Mouse (Mus musculus) hindbrain, embryonic 16.5 days (tissue): ENCODE data around the gene Plekha7. TPM values are rescaled to one million over a fixed set of nuclear protein-coding genes. Genes with fewer than 3 reads are reported as not detected.

Experiments
- ATAC-seq: fragments of 200-750 bp; cut with Nextera tagmentation; 2 replicates; pipeline ENCODE4 v1.8.0; 2017; ENCODE audit warnings: moderate TSS enrichment, moderate library complexity
- H3K27ac ChIP-seq: fragments of 300-500 bp; sonication (generic); 2 replicates; pipeline ENCODE4 v1.5.1; 2014; ENCODE audit warnings: low read depth, mild to moderate bottlenecking, control low read depth, low read length, moderate library complexity
- H3K27me3 ChIP-seq: fragments of 300-500 bp; sonication (generic); replicated peaks from 2 replicates; pipeline ENCODE4 v1.6.1; 2014; ENCODE audit warnings: low read length; ENCODE audit not compliant: control insufficient read depth, insufficient read depth
- H3K36me3 ChIP-seq: fragments of 300-500 bp; sonication (generic); 2 replicates; pipeline ENCODE4 v1.6.1; 2014; ENCODE audit warnings: mild to moderate bottlenecking, low read length, moderate library complexity, mixed read lengths; ENCODE audit not compliant: control insufficient read depth, insufficient read depth
- H3K4me1 ChIP-seq: fragments of 300-500 bp; sonication (generic); 2 replicates; pipeline ENCODE4 v1.6.1; 2014; ENCODE audit warnings: low read depth, low read length; ENCODE audit not compliant: control insufficient read depth, insufficient read depth
- H3K4me2 ChIP-seq: fragments of 300-500 bp; sonication (generic); 2 replicates; pipeline ENCODE4 v1.6.1; 2014; ENCODE audit warnings: mild to moderate bottlenecking, low read length, control low read depth, moderate library complexity
- H3K4me3 ChIP-seq: fragments of 300-500 bp; sonication (generic); 2 replicates; pipeline ENCODE4 v1.5.1; 2014; ENCODE audit warnings: mild to moderate bottlenecking, low read length, control low read depth, moderate library complexity
- H3K9ac ChIP-seq: fragments of 300-500 bp; sonication (generic); 2 replicates; pipeline ENCODE4 v1.6.1; 2014; ENCODE audit warnings: low read depth, mild to moderate bottlenecking, control low read depth, low read length, moderate library complexity
- H3K9me3 ChIP-seq: fragments of 300-500 bp; sonication (generic); 2 replicates; pipeline ENCODE4 v1.6.1; 2014; ENCODE audit warnings: mild to moderate bottlenecking, low read length, moderate library complexity; ENCODE audit not compliant: control insufficient read depth
- WGBS: fragments of 180-500 bp; shearing (Covaris S2); extraction: QIAGEN DNeasy Blood & Tissue Kit; methylation state at CpG from one replicate; pipeline ENCODE4 v1.1.7; 2014; 5-methylcytosine and 5-hydroxymethylcytosine counted together
- polyA plus RNA-seq: library from polyadenylated mRNA; unstranded; fragments of >200 nt; fragmentation: Nextera tagmentation; extraction: Ambion mirVana; gene quantifications from 2 replicates; pipeline ENCODE4 v1.2.1, GENCODE M21; 2015

Plekha7 gene
- polyA plus RNA-seq, 1 experiment from 2014 or later = 8.5 TPM

- H3K36me3 ChIP-seq = no peaks in the 10 kb centered on the region
- no peak overlapping the region for H3K4me2 ChIP-seq
- peak; percentile 88 for ATAC-seq
- H3K4me3 ChIP-seq = no peak overlapping the region
- H3K27me3 ChIP-seq = no peaks in the 10 kb centered on the region
- WGBS = 20% methylated on average over 11 of the region's 11 CpGs
- H3K27ac ChIP-seq = no peak overlapping the region; the same call in 1 of the 2 replicates
- H3K9me3 ChIP-seq = no peaks in the 10 kb centered on the region
- H3K4me1 ChIP-seq = no peaks in the 10 kb centered on the region
- H3K9ac ChIP-seq = no peak overlapping the region
Observed at GRCm38 (mm10) chr7:116282755-116283154, 25.4 kb downstream of the Plekha7 start.

- H3K36me3 ChIP-seq = no peaks in the 10 kb centered on the region
- H3K4me3 ChIP-seq = no peak overlapping the region
- H3K4me1 ChIP-seq = no peaks in the 10 kb centered on the region
- no peak for ATAC-seq
- no peaks in the 10 kb centered on the region for H3K27me3 ChIP-seq
- no peak overlapping the region for H3K9ac ChIP-seq
- H3K27ac ChIP-seq = no peak overlapping the region
- no peaks in the 10 kb centered on the region for H3K9me3 ChIP-seq
- 36% methylated on average over 5 of the region's 5 CpGs for WGBS
- H3K4me2 ChIP-seq = no peak overlapping the region
Observed at GRCm38 (mm10) chr7:116280126-116280525, 28.1 kb downstream of the Plekha7 start.

- H3K9me3 ChIP-seq = no peaks in the 10 kb centered on the region
- H3K27me3 ChIP-seq = no peaks in the 10 kb centered on the region
- H3K4me1 ChIP-seq = no peaks in the 10 kb centered on the region
- H3K9ac ChIP-seq = no peak overlapping the region
- no peak for ATAC-seq
- H3K4me2 ChIP-seq = no peak overlapping the region
- H3K27ac ChIP-seq = no peak overlapping the region
- no peak overlapping the region for H3K4me3 ChIP-seq
- WGBS = 33% methylated on average over 9 of the region's 9 CpGs
- H3K36me3 ChIP-seq = no peaks in the 10 kb centered on the region
Observed at GRCm38 (mm10) chr7:116278280-116278679, 29.9 kb downstream of the Plekha7 start.

DNA sequence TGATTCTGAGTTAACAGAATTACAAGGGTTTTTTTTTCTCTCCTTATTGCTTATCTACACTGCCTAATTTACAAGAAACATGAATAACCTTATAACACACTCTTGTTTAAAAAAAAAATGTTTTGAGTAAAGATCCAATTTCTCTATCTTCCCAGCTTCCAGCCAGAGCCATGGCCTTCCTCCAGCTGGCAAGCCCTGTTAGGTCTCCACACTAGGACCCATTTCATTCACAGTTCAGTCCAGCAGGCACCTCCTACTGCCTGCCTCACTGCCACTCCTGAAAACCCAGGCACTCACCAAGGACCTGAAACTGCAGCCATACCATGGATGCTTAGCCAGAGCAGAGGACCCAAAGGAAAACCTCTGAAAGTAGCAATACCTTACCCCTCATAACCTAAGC, 31.9 kb downstream of the Plekha7 start:
- no peak overlapping the region for H3K9ac ChIP-seq
- no peak for ATAC-seq

GRCm38 (mm10) chr7:116273111-116273510, 35.1 kb downstream of the Plekha7 start:
- Histone ChIP-seq H3K36me3 (no peaks in the 10 kb centered on the region), H3K27me3 (no peaks in the 10 kb centered on the region), H3K27ac (no peak overlapping the region), H3K4me2 (no peak overlapping the region), H3K4me3 (no peak overlapping the region), H3K4me1 (no peaks in the 10 kb centered on the region; the same call in 1 of the 2 replicates), H3K9me3 (no peaks in the 10 kb centered on the region), H3K9ac (no peak overlapping the region)
- ATAC-seq = no peak
- 87% methylated on average over 6 of the region's 6 CpGs for WGBS

More for the DNA sequence above, 31.9 kb downstream of the Plekha7 start:
- H3K4me3 ChIP-seq = no peak overlapping the region
- no peak overlapping the region for H3K4me2 ChIP-seq
- no peaks in the 10 kb centered on the region for H3K9me3 ChIP-seq
- no peaks in the 10 kb centered on the region for H3K36me3 ChIP-seq
- H3K4me1 ChIP-seq = no peaks in the 10 kb centered on the region
- no peaks in the 10 kb centered on the region for H3K27me3 ChIP-seq
- no peak overlapping the region for H3K27ac ChIP-seq

DNA sequence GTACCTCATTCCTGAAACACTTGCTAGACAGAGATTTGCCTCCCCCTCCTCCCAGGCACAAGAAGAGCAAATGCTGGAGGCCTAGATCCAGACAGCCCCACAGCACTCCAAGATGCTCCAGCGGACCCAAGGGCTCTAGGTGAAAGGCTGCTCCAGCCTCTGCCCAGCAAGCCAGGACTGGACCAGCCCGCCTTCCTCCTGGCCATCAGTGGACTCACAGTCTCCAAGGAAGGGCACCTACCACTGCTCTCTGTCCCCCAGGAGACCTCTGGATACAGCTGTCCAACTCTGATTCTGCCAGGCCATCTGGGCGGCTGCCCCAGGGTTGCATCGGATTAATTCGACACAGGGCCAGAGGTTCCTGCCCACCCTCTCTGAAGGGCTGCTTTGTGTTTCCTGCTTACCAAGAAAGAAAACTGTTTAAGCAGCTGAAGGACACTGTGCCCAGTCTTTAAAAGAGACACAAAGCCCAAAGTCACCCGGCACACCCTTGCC, 38.6 kb downstream of the Plekha7 start:
- Histone ChIP-seq H3K36me3 (no peaks in the 10 kb centered on the region), H3K9me3 (no peaks in the 10 kb centered on the region), H3K4me1 (no peaks in the 10 kb centered on the region; the same call in 1 of the 2 replicates), H3K4me2 (no peak overlapping the region), H3K27ac (no peak overlapping the region), H3K27me3 (no peaks in the 10 kb centered on the region), H3K9ac (no peak overlapping the region), H3K4me3 (no peak overlapping the region)
- WGBS = 59% methylated on average over 6 of the region's 6 CpGs
- peak; percentile 37; the same call in 1 of the 2 replicates for ATAC-seq

DNA sequence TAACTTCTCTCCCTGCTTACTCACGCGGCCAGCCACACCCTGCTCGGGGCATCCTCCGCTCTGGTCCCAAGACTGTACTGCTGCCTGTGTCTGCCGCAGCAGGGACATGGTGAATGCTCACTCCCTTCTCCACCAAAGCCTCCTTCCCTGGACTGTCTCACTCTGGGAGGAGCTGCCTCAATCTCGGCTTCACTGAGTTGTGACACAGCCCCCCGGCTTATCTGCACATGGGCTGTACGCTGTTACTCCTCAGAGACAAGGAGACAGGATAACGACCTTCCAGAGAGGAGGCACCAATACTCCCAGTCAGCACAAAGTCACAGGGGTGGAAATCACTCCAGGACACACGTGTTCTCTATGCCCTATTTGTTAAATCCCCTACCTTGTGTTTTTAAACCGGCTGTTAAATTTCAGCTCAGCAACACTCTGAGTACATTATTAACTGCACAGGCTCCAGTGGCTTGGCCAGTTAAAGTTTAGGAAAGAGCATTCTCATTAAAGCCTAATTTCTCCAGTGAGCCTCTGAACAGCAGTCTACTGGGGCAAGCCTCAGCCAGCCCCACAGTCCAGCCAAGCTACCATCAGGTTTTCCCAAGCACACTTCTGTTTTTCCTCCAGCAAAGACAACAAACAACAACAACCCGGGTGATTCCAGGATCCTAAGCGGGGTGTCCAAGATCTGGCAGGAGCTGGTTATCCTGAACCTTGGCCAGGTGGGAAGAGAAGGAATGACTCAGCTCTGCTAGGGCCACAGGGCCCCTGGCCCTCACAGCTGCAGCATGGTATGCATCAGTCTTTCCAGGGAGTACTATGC, 39.9 kb downstream of the Plekha7 start:
- Histone ChIP-seq H3K36me3 (no peaks in the 10 kb centered on the region), H3K4me2 (no peak overlapping the region), H3K9ac (no peak overlapping the region), H3K9me3 (no peaks in the 10 kb centered on the region), H3K4me3 (no peak overlapping the region), H3K27ac (no peak overlapping the region), H3K27me3 (no peaks in the 10 kb centered on the region), H3K4me1 (no peaks in the 10 kb centered on the region; the same call in 1 of the 2 replicates)
- WGBS = 63% methylated on average over 13 of the region's 13 CpGs
- ATAC-seq = no peak

GRCm38 (mm10) chr7:116263281-116263680, 44.9 kb downstream of the Plekha7 start:
- H3K9me3 ChIP-seq = no peaks in the 10 kb centered on the region
- H3K9ac ChIP-seq = no peak overlapping the region
- no peaks in the 10 kb centered on the region for H3K27me3 ChIP-seq
- H3K36me3 ChIP-seq = no peaks in the 10 kb centered on the region
- no peak overlapping the region for H3K27ac ChIP-seq
- ATAC-seq = no peak
- no peaks in the 10 kb centered on the region for H3K4me1 ChIP-seq
- no peak overlapping the region for H3K4me2 ChIP-seq
- no peak overlapping the region for H3K4me3 ChIP-seq
- WGBS = 55% methylated on average over 7 of the region's 7 CpGs

DNA sequence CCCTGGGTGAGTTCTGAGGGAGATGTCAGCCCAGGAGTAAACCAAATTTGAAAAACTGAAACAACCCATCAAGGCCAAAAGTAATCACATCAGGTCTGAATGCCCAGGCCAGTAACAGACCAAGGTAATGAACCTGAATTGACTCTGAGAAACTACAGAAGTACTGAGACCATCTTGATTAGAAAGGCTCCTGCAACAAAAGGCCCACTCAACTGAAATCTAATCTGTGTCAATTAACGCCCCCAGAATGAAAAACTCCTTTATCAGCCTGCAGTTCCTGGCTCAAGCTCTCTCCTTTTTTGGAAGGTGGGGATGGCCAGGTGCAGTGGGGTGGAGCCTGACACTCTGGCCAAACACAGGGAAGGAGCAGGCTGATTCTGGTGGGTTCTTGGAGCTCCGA, 45.7 kb downstream of the Plekha7 start:
- no peaks in the 10 kb centered on the region for H3K9me3 ChIP-seq
- no peak overlapping the region for H3K4me3 ChIP-seq
- H3K4me1 ChIP-seq = no peaks in the 10 kb centered on the region
- H3K27me3 ChIP-seq = no peaks in the 10 kb centered on the region
- H3K4me2 ChIP-seq = no peak overlapping the region
- no peak overlapping the region for H3K27ac ChIP-seq
- H3K9ac ChIP-seq = no peak overlapping the region
- no peaks in the 10 kb centered on the region for H3K36me3 ChIP-seq
- 33% methylated on average over 2 of the region's 2 CpGs for WGBS
- ATAC-seq = no peak
